Mouse (Mus musculus) E14TG2a.4 (cell line): ENCODE results near the gene Irs1.

ENCODE experiments used
- H3K27me3 ChIP-seq: 2 replicates; pipeline ENCODE4 v1.6.1; 2014; ENCODE audit warnings: low read length, control low read depth; ENCODE audit not compliant: insufficient read depth
- H3K36me3 ChIP-seq: 2 replicates; pipeline ENCODE4 v1.6.1; 2014; ENCODE audit warnings: low read length, control low read depth; ENCODE audit not compliant: insufficient read depth
- H3K4me1 ChIP-seq: replicated peaks from 2 replicates; pipeline ENCODE4 v1.6.1; 2014; ENCODE audit warnings: low read depth, low read length, control low read depth
- H3K4me3 ChIP-seq: replicated peaks from 2 replicates; pipeline ENCODE4 v1.5.1; 2014; ENCODE audit warnings: mild to moderate bottlenecking, low read length
- H3K9me3 ChIP-seq: 2 replicates; pipeline ENCODE4 v1.6.1; 2014; ENCODE audit warnings: low read length, control low read depth
- CTCF ChIP-seq: conservative IDR thresholded peaks from 2 replicates; pipeline ENCODE4 v1.5.1; 2014; ENCODE audit warnings: low read length
- NANOG ChIP-seq: IDR thresholded peaks from 2 replicates; pipeline ENCODE4 v1.6.1; 2014; ENCODE audit warnings: borderline replicate concordance, low read length, mixed read lengths
- POU5F1 ChIP-seq: IDR thresholded peaks from 2 replicates; pipeline ENCODE4 v1.6.1; 2014; ENCODE audit warnings: low read length, borderline replicate concordance

Gene Irs1

GRCm38 (mm10) chr1:82290723-82291150, 479 bp downstream of the Irs1 start:
- H3K36me3 ChIP-seq, result no peaks in the 10 kb centered on the region
- H3K4me1 ChIP-seq, result peaks cover 48% of the 10 kb centered on the region
- peaks cover 75% of the 10 kb centered on the region for H3K27me3 ChIP-seq
- TF ChIP-seq CTCF (no peak), NANOG (no peak), POU5F1 (no peak)
- peak overlapping the region; percentile 87 for H3K4me3 ChIP-seq
- no peaks in the 10 kb centered on the region for H3K9me3 ChIP-seq

GRCm38 (mm10) chr1:82289990-82290681, 1.1 kb downstream of the Irs1 start:
- Histone ChIP-seq H3K36me3 (no peaks in the 10 kb centered on the region), H3K27me3 (peaks cover 73% of the 10 kb centered on the region), H3K4me3 (peak overlapping the region; percentile 87), H3K4me1 (peaks cover 48% of the 10 kb centered on the region), H3K9me3 (no peaks in the 10 kb centered on the region)
- TF ChIP-seq NANOG (no peak), CTCF (no peak), POU5F1 (no peak)

- peaks cover 69% of the 10 kb centered on the region for H3K27me3 ChIP-seq
- peak overlapping the region; percentile 87 for H3K4me3 ChIP-seq
- TF ChIP-seq POU5F1, result no peak
- no peak for TF ChIP-seq NANOG
- no peak for TF ChIP-seq CTCF
- H3K36me3 ChIP-seq, result no peaks in the 10 kb centered on the region
- no peaks in the 10 kb centered on the region for H3K9me3 ChIP-seq
- peaks cover 48% of the 10 kb centered on the region for H3K4me1 ChIP-seq
These were observed 1.9 kb downstream of the Irs1 start for GRCm38 (mm10) chr1:82289116-82289989.

GRCm38 (mm10) chr1:82288421-82288990, 2.7 kb downstream of the Irs1 start:
- Histone ChIP-seq H3K9me3 (no peaks in the 10 kb centered on the region), H3K36me3 (no peaks in the 10 kb centered on the region), H3K4me1 (peaks cover 52% of the 10 kb centered on the region), H3K4me3 (no peak overlapping the region), H3K27me3 (peaks cover 69% of the 10 kb centered on the region)
- TF ChIP-seq POU5F1 (no peak), NANOG (no peak), CTCF (no peak)

- H3K9me3 ChIP-seq, result no peaks in the 10 kb centered on the region
- peaks cover 47% of the 10 kb centered on the region for H3K4me1 ChIP-seq
- H3K27me3 ChIP-seq, result peaks cover 64% of the 10 kb centered on the region
- no peaks in the 10 kb centered on the region for H3K36me3 ChIP-seq
- TF ChIP-seq NANOG (no peak), POU5F1 (no peak), CTCF (no peak)
- no peak overlapping the region for H3K4me3 ChIP-seq
These were observed 3.4 kb downstream of the Irs1 start for GRCm38 (mm10) chr1:82287776-82288325.

GRCm38 (mm10) chr1:82287052-82287775, 4.0 kb downstream of the Irs1 start:
- Histone ChIP-seq H3K4me1 (peaks cover 46% of the 10 kb centered on the region), H3K9me3 (no peaks in the 10 kb centered on the region), H3K4me3 (peak overlapping the region; percentile 39; the same call in 1 of the 2 replicates), H3K27me3 (peaks cover 58% of the 10 kb centered on the region), H3K36me3 (no peaks in the 10 kb centered on the region)
- TF ChIP-seq POU5F1 (no peak), CTCF (no peak), NANOG (no peak)

- Histone ChIP-seq H3K36me3 (no peaks in the 10 kb centered on the region), H3K4me1 (peaks cover 43% of the 10 kb centered on the region), H3K9me3 (no peaks in the 10 kb centered on the region), H3K27me3 (peaks cover 58% of the 10 kb centered on the region), H3K4me3 (peak overlapping the region; percentile 39; the same call in 1 of the 2 replicates)
- no peak for TF ChIP-seq NANOG
- no peak for TF ChIP-seq CTCF
- no peak for TF ChIP-seq POU5F1
These were observed 4.8 kb downstream of the Irs1 start for GRCm38 (mm10) chr1:82286190-82287051.
